Mouse (Mus musculus): Measurements from ENCODE around the gene Mterf1b.
A peak's percentile ranks its signal among the peaks of the same experiment; 100 is the strongest.
"Not testable (repeated sequence)": the region's sequence is repeated elsewhere in the genome, so short reads cannot be mapped to it uniquely, and the experiment has no call there.

DNA sequence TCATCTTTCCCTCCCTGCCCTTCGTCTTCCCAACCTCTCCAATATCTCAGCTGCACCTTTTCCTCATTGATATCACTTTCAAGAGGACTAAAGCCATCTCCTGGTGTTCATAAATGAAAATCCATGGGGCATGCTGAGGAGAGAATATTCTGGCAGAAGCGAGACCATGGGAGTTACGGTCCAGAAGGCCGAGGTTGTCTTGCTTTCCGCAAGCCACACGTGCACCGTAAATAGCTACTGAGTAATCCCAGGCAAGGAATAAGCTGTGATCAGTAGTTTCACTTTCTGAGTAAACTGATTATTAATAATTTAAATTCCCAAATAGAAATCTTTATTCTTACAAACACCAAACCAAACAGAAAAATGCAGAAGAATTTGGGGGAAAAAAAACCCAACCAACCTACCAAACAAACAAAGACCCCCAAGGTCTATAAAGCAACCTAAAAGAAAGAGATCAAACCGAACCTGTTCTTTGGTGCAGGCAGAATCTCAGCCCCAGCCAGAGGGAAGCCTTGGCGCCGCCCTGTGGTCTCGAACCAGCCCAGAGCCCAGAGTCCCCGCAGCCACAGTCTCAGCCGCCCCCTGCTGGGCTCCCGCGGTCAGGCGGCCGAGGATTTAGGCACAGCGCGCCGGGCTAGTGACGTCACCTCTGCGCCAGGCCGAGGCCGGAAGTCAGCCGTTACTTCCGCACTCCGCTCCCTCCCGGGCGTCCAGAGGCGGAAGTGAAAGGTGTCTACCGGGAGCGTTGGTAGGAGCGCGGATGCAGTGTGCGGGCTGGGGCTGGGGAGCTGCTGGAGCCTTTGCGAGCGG is at the start of gene Mterf1b:
- TF ChIP-seq POLR2A (IDR thresholded peaks at IDR 0.05; ENCODE audit: low read depth, low read length) = 0 out of 2 replicates have a peak, but pooled peaks have one; percentile 26
- TF ChIP-seq USF1 (IDR thresholded peaks at IDR 0.05; ENCODE audit: low read depth, low read length); SIN3A (IDR thresholded peaks at IDR 0.05; ENCODE audit: low read length); CHD1 (IDR thresholded peaks at IDR 0.05; ENCODE audit: low read depth, low read length); TBP (conservative IDR thresholded peaks at IDR 0.05; ENCODE audit: low read depth, low read length); EP300 (IDR thresholded peaks at IDR 0.05; ENCODE audit: low read length); CHD2 (IDR thresholded peaks at IDR 0.05; ENCODE audit: low read length); JUN (IDR thresholded peaks at IDR 0.05; ENCODE audit: insufficient read depth, low read depth, low read length); KAT2A (IDR thresholded peaks at IDR 0.05; ENCODE audit: insufficient replicate concordance, low read length); MYC (IDR thresholded peaks at IDR 0.05; ENCODE audit: low read depth, low read length); POLR2AphosphoS2 (IDR thresholded peaks at IDR 0.05; ENCODE audit: low read depth, low read length); ZNF384 (IDR thresholded peaks at IDR 0.05; ENCODE audit: low read depth, low read length): not testable (repeated sequence)
- peak in 1 of 2 experiments; percentile 30; a peak in 2 of 4 replicates for TF ChIP-seq CTCF (conservative IDR thresholded peaks at IDR 0.05 in 1 of 2, IDR thresholded peaks at IDR 0.05 in 1 of 2; ENCODE audit: low read depth in 2 of 2, low read length in 2 of 2)

Measured in CH12.LX (cell line).